Mouse (Mus musculus) heart, adult 2 months (tissue): ENCODE results near the gene Gm20388.
A peak's percentile ranks its signal among the peaks of the same experiment; 100 is the strongest.

Source experiments
- CTCF ChIP-seq: fragments of 200-600 bp; IDR thresholded peaks from 2 replicates; pipeline ENCODE4 v1.8.1; 2022; ENCODE audit warnings: antibody characterized with exemption, mild to moderate bottlenecking, moderate library complexity
- EP300 ChIP-seq: fragments of 200-500 bp; IDR thresholded peaks from 2 replicates; pipeline ENCODE4 v1.6.1; 2011; ENCODE audit warnings: low read depth, low read length, control low read depth; ENCODE audit not compliant: insufficient read depth
- POLR2A ChIP-seq: fragments of 200-500 bp; IDR thresholded peaks from 2 replicates; pipeline ENCODE4 v1.6.1; 2011; ENCODE audit warnings: mild to moderate bottlenecking, low read depth, low read length, control low read depth; ENCODE audit not compliant: insufficient read depth

GRCm38 (mm10) chr8:120433734-120434133 lies 523.1 kb downstream of the Gm20388 start:
- no peak for TF ChIP-seq POLR2A
- peak; percentile 63 for TF ChIP-seq CTCF
- no peak for TF ChIP-seq EP300
